Mouse (Mus musculus) heart, postnatal 25 days (tissue): ENCODE results near the gene R3hdm1. TPM values are rescaled to one million over a fixed set of nuclear protein-coding genes. Genes with fewer than 3 reads are reported as not detected.

Experiments
- DNase-seq: peaks from one replicate; pipeline ENCODE4 v3.0.0; 2022; ENCODE audit warnings: low spot score
- intact Hi-C: fragments of 180-260 bp; cut with DNase I; formaldehyde crosslinking; loops from one replicate; pipeline ENCODE4 v1.15.1; 2025
- total RNA-seq, 2 experiments: library from RNA; stranded (reverse); gene quantifications; 2 replicates each; pipeline ENCODE4 v1.2.3; 2021

Gene R3hdm1
- total RNA-seq, result 10 to 100 TPM; 50.2 to 51.6 TPM

GRCm38 (mm10) chr1:128102641-128103461 is at the start of gene R3hdm1, which contains the start of gene Zranb3:
R3hdm1 (plus strand) TSS chr1:128103301.
Zranb3 (minus strand) TSS chr1:128103047.
- DNase-seq, result peak; percentile 95
- intact Hi-C loops, result loop anchor here (5.0 kb wide), 2 partner anchors 139 to 331 kb away; partner anchors contain the start of genes Ccnt2 and Ubxn4

GRCm38 (mm10) chr1:128057269-128057668 is 45.8 kb upstream of the R3hdm1 start:
- no peak for DNase-seq
- intact Hi-C loops, result no loop called here

GRCm38 (mm10) chr1:128058625-128059024 is 44.5 kb upstream of the R3hdm1 start:
- intact Hi-C loops, result no loop called here
- no peak for DNase-seq

- DNase-seq, result no peak
These were observed 42.3 kb upstream of the R3hdm1 start for GRCm38 (mm10) chr1:128060655-128061344.

GRCm38 (mm10) chr1:128061401-128061800 is 41.7 kb upstream of the R3hdm1 start:
- DNase-seq, result no peak
- intact Hi-C loops, result no loop called here

More at GRCm38 (mm10) chr1:128060655-128061344, 42.3 kb upstream of the R3hdm1 start:
- intact Hi-C loops, result no loop called here

- DNase-seq, result no peak
- intact Hi-C loops, result no loop called here
These were observed 40.9 kb upstream of the R3hdm1 start for GRCm38 (mm10) chr1:128062167-128062566.

- no peak for DNase-seq
- intact Hi-C loops, result no loop called here
These were observed 38.4 kb upstream of the R3hdm1 start for GRCm38 (mm10) chr1:128064716-128065115.

GRCm38 (mm10) chr1:128068945-128069397 is 34.1 kb upstream of the R3hdm1 start:
- intact Hi-C loops, result no loop called here
- no peak for DNase-seq

- intact Hi-C loops, result no loop called here
- no peak for DNase-seq
These were observed 33.1 kb upstream of the R3hdm1 start for GRCm38 (mm10) chr1:128070003-128070402.

DNA sequence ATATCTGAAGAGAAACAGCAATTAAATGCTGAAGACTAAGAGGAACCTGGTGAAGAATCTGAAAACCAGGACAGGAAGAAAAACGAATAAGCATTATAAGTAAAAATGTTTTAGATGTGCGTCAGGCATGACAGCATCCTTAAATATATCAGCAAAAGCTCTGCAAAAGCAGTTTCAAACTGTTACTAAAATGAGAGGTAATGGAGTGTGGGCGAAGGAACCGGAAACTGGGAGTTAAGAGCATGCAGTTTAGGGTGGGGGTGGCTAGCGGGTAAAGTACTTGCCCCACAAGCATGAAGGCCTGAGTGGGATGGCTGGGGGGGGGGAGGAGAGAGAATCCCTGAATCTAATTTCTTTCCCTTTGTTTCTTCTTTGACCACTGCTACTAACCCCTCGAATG is 30.1 kb upstream of the R3hdm1 start:
- no peak for DNase-seq
- intact Hi-C loops, result no loop called here

- DNase-seq, result no peak
- intact Hi-C loops, result no loop called here
These were observed 26.2 kb upstream of the R3hdm1 start for GRCm38 (mm10) chr1:128076791-128077479.

GRCm38 (mm10) chr1:128077788-128078187 is 25.3 kb upstream of the R3hdm1 start:
- intact Hi-C loops, result no loop called here
- no peak for DNase-seq

GRCm38 (mm10) chr1:128078646-128079045 is 24.5 kb upstream of the R3hdm1 start:
- intact Hi-C loops, result no loop called here
- no peak for DNase-seq

- intact Hi-C loops, result no loop called here
- DNase-seq, result peak; percentile 9
These were observed 22.0 kb upstream of the R3hdm1 start for GRCm38 (mm10) chr1:128080936-128081696.

DNA sequence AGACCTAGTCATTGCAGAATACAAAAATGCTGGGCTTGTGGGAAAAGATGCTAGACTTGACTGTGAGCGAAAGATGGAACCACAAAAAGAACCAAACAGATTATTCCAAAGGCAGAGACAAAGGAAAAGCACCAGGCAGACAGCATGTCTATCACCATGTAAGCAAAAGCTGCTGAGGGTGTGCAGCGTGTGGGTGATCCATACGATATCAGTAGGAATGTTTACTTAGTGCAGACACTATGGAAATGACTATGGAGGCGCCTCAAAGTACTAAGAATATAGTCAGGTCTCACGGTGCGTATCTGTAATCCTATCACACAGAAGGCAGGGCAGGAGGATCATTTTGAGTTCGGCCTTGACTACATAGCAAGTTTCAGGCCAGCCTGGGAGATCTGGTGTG is 21.2 kb upstream of the R3hdm1 start:
- DNase-seq, result no peak
- intact Hi-C loops, result no loop called here

- no peak for DNase-seq
- intact Hi-C loops, result no loop called here
These were observed 20.3 kb upstream of the R3hdm1 start for GRCm38 (mm10) chr1:128082800-128083199.

DNA sequence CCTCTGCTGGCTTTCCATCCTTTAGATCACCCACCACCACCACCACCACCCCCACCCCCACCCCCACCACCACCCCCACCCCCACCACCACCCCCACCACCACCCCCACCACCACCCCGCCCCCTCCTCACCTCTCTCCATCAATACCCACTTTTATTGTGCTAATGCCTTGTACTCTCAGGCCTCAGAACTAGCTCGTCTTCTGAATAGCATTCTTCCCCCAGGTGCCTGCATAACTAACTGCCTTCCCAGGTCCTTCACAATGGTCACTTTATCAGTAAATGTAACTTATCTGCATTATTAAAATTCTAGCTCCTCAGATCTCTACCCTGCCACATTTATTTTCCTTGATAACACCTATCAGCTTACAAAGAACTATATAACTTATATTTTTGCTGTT is 8.4 kb upstream of the R3hdm1 start:
- intact Hi-C loops, result no loop called here
- no peak for DNase-seq

GRCm38 (mm10) chr1:128098309-128098708 is 4.8 kb upstream of the R3hdm1 start:
- no peak for DNase-seq
- intact Hi-C loops, result no loop called here

DNA sequence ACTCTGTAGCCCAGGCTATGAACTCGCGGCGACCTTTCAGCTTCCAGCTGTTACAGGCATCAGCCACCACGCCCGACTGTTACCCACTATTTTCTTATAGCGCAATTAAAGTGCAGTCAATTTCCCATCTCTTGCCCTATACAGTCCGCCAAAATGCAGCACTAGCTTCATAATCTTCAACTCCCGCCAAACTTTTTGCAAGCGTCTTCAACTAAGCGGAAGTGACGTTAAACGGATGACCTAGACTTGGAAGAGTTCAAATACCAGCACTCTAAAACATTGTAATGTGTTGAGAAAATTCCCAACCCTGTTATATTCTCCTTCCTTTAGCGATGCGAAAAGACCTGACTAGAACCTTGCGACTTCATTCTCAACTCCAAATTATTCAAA is 855 bp upstream of the R3hdm1 start:
- no peak for DNase-seq
- intact Hi-C loops, result loop anchor here (5.0 kb wide), 2 partner anchors 140 to 330 kb away; partner anchors contain the start of genes Ccnt2 and Ubxn4
